Mouse (Mus musculus): ENCODE data around the gene Slc28a1.

- TF ChIP-seq CTCF (conservative IDR thresholded peaks at IDR 0.05; ENCODE audit: low read length) (no peak), NANOG (IDR thresholded peaks at IDR 0.05; ENCODE audit: borderline replicate concordance, low read length) (no peak), POU5F1 (IDR thresholded peaks at IDR 0.05; ENCODE audit: borderline replicate concordance, low read length) (no peak)
These were observed 54.8 kb downstream of the Slc28a1 start for GRCm38 (mm10) chr7:81169351-81169750.

All from E14TG2a.4 (cell line).